20 mouse cellular contexts compared by ENCODE assay signal in the genomic region with DNA sequence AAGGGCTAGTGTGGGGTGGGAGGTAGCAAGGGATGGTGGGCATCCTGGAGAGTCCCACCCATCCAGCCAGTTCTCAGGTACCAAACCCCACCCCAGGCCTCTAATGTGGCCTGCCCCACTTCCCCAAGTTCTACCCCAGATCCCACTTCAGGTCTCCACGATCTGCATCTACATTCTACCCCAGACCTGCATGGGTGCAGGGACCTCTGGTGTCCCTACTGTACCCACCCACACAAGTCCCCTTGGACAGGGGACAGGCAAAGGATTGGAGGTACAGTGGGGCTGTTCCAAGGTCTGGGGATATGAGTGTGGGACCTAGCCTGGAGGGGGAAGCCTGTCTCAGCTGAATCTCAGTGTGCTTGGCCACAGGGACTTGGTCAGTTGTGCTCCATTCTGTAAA.
"Had no signal": no experiment of that assay in that cellular context is flagged by ENCODE, and none has a peak within 500 bp of the region (broad histone marks: within the 10 kb centered on the region; RNA-seq: fewer than 3 reads in every experiment).

No protein-coding gene starts in this region.

- ATAC-seq: hindbrain, postnatal 0 days; intestine, embryonic 16.5 days; liver, embryonic 12.5 days had no signal

- H3K9me3 ChIP-seq: heart, embryonic 13.5 days; heart, embryonic 15.5 days; hindbrain, embryonic 13.5 days; hindbrain, embryonic 15.5 days; kidney, embryonic 15.5 days; limb, embryonic 13.5 days; limb, embryonic 15.5 days; liver, embryonic 12.5 days had no signal

- H3K27ac ChIP-seq: heart, adult 2 months; heart, embryonic 13.5 days; heart, embryonic 15.5 days; hindbrain, embryonic 13.5 days; hindbrain, embryonic 15.5 days; kidney, embryonic 15.5 days; kidney, postnatal 0 days; limb, embryonic 13.5 days; limb, embryonic 15.5 days; liver, embryonic 12.5 days; liver, embryonic 14.5 days had no signal

- H3K4me3 ChIP-seq: heart, adult 2 months; heart, embryonic 13.5 days; heart, embryonic 15.5 days; hindbrain, embryonic 13.5 days; hindbrain, embryonic 15.5 days; kidney, embryonic 15.5 days; limb, embryonic 13.5 days; limb, embryonic 15.5 days; liver, embryonic 12.5 days had no signal

- H3K9ac ChIP-seq: heart, embryonic 13.5 days; heart, embryonic 15.5 days; hindbrain, embryonic 13.5 days; hindbrain, embryonic 15.5 days; kidney, embryonic 15.5 days; limb, embryonic 15.5 days; liver, embryonic 12.5 days; liver, embryonic 14.5 days had no signal

- H3K36me3 ChIP-seq: heart, embryonic 13.5 days; heart, embryonic 15.5 days; hindbrain, embryonic 13.5 days; hindbrain, embryonic 15.5 days; kidney, embryonic 15.5 days; limb, embryonic 13.5 days; limb, embryonic 15.5 days; liver, embryonic 12.5 days had no signal

- H3K4me1 ChIP-seq: hindbrain, embryonic 13.5 days; hindbrain, embryonic 15.5 days; kidney, embryonic 15.5 days had no signal

- H3K27me3 ChIP-seq: heart, embryonic 13.5 days; heart, embryonic 15.5 days; hindbrain, embryonic 13.5 days; hindbrain, embryonic 15.5 days; kidney, embryonic 15.5 days; limb, embryonic 13.5 days; limb, embryonic 15.5 days; liver, embryonic 12.5 days had no signal

- DNase-seq: gastrocnemius, postnatal 14 days; gastrocnemius, postnatal 36 days; kidney, adult 9 months; kidney, postnatal 14 days; layer of hippocampus, adult 9-11 months; layer of hippocampus, postnatal 36 days had no signal

- H3K4me2 ChIP-seq: heart, embryonic 11.5 days; heart, embryonic 13.5 days; heart, embryonic 15.5 days; hindbrain, embryonic 13.5 days; hindbrain, embryonic 15.5 days; kidney, embryonic 15.5 days; limb, embryonic 13.5 days; limb, embryonic 15.5 days; liver, embryonic 12.5 days had no signal
